Mouse (Mus musculus): Measurements from ENCODE around the gene Gm18336. TPM values are rescaled to one million over a fixed set of nuclear protein-coding genes. Genes with fewer than 3 reads are reported as not detected.

The Gm18336 gene
- polyA plus RNA-seq, 1 experiment from 2014 or later = not detected

DNA sequence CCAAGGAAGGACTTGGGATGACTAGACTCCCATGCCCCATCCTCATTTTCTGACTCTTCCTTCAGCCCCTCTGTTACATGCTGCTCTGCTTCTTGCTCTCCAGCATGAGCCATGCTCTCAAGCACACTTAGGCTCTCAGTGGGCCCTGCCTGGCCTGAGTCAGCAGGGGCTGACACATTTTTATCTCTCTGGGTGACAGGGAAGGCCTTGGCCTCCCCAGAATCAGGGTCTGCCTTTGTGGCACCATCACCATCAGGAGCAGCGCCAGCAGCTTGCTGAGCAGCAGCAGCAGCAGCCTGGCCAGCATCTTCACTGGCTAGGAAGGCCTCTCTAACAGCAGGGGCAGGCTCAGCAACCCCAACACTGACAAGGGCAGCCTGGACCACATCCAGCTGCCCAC is 2.1 kb downstream of the Gm18336 start:
- WGBS = 79% methylated on average over 1 of the region's 1 CpGs
- H3K4me1 ChIP-seq (ENCODE audit: control insufficient read depth, insufficient read depth, low read length) = no peaks in the 10 kb centered on the region
- no peaks in the 10 kb centered on the region for H3K9me3 ChIP-seq (ENCODE audit: control insufficient read depth, low read length)
- DNase-seq (ENCODE audit: low spot score) (no peak), ATAC-seq (ENCODE audit: insufficient number of reproducible peaks, low FRiP score, low TSS enrichment, low read depth) (no peak)
- H3K4me3 ChIP-seq (ENCODE audit: low read depth, low read length) = no peak overlapping the region
- no peak overlapping the region for H3K9ac ChIP-seq (ENCODE audit: low read length)
- H3K4me2 ChIP-seq (ENCODE audit: low read depth, severe bottlenecking) = no peak overlapping the region
- no peaks in the 10 kb centered on the region for H3K27me3 ChIP-seq (ENCODE audit: control insufficient read depth, insufficient read depth, low read length)
- H3K27ac ChIP-seq (replicated peaks; ENCODE audit: low read depth, low read length) = no peak overlapping the region
- no peaks in the 10 kb centered on the region for H3K36me3 ChIP-seq (ENCODE audit: control insufficient read depth, insufficient read depth, low read length)

DNA sequence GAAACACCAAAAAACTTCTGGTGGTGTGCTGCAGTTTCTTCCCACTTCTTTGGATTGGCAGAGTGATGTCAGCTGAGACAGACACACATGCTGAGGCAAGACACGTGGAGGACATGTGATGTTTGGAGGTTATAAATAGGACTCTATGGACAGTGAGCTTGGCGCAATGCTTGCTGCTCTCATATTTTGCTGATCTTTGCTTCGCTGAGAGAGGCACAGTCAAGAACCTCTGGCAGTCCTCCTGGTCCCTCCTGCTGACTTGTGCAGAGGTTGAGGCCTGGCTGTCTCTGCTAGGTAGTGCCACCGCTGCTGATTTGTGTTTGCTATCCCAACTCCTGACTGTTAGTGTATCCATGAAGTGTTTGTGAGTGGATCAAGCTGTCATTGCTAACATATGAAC is 7.1 kb downstream of the Gm18336 start:
- Histone ChIP-seq H3K9ac (ENCODE audit: low read length) (no peak overlapping the region), H3K9me3 (ENCODE audit: control insufficient read depth, low read length) (no peaks in the 10 kb centered on the region), H3K4me2 (ENCODE audit: low read depth, severe bottlenecking) (no peak overlapping the region), H3K36me3 (ENCODE audit: control insufficient read depth, insufficient read depth, low read length) (no peaks in the 10 kb centered on the region), H3K27ac (replicated peaks; ENCODE audit: low read depth, low read length) (no peak overlapping the region), H3K27me3 (ENCODE audit: control insufficient read depth, insufficient read depth, low read length) (no peaks in the 10 kb centered on the region), H3K4me3 (ENCODE audit: low read depth, low read length) (no peak overlapping the region), H3K4me1 (ENCODE audit: control insufficient read depth, insufficient read depth, low read length) (no peaks in the 10 kb centered on the region)
- DNase-seq (ENCODE audit: low spot score) (no peak), ATAC-seq (ENCODE audit: insufficient number of reproducible peaks, low FRiP score, low TSS enrichment, low read depth) (no peak)
- WGBS = 91% methylated on average over 4 of the region's 4 CpGs

DNA sequence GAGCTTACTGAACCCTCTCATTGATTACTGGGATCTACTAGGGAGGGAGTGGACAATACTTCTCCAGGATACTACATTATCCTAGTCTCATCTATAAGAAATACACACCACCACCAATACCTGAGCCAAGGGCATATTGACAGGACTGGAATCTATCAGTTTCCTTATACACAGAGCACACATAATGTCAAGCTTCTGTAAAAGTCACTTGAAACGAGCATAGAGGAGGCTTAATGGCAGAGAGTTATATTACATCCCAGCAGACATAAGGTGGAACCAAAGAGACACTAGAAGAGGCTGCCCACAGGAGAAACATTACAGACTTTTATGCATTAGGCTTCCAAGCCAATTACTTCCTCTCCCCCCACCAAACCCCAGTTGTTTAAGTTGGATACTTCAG is 13.6 kb downstream of the Gm18336 start:
- DNase-seq (ENCODE audit: low spot score) (no peak), ATAC-seq (ENCODE audit: insufficient number of reproducible peaks, low FRiP score, low TSS enrichment, low read depth) (no peak)
- H3K27me3 ChIP-seq (ENCODE audit: control insufficient read depth, insufficient read depth, low read length) = no peaks in the 10 kb centered on the region
- H3K27ac ChIP-seq (replicated peaks; ENCODE audit: low read depth, low read length) = no peak overlapping the region
- 36% methylated on average over 1 of the region's 1 CpGs for WGBS
- no peak overlapping the region for H3K4me3 ChIP-seq (ENCODE audit: low read depth, low read length)
- no peak overlapping the region for H3K4me2 ChIP-seq (ENCODE audit: low read depth, severe bottlenecking)
- H3K4me1 ChIP-seq (ENCODE audit: control insufficient read depth, insufficient read depth, low read length) = no peaks in the 10 kb centered on the region
- H3K9ac ChIP-seq (ENCODE audit: low read length) = no peak overlapping the region
- no peaks in the 10 kb centered on the region for H3K36me3 ChIP-seq (ENCODE audit: control insufficient read depth, insufficient read depth, low read length)
- H3K9me3 ChIP-seq (ENCODE audit: control insufficient read depth, low read length) = no peaks in the 10 kb centered on the region

DNA sequence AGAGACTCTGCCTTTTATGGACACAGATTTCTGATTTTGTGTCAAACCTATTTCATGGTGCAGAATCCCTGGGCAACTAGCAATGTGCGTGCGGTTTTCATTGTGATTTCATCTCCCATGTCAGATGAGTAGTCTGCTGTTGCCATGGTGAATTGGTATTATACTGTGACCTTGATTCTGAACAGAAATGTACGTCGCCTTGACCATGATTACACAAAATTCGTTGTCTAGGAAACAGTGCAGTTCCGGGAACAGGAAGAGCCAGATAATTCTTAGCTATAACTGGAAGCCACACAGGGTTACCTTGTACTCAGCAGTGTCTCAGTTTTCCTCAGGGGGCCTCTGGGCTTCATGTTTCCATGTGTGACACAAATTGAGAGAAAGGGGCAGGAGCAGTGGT is 14.1 kb downstream of the Gm18336 start:
- no peak overlapping the region for H3K9ac ChIP-seq (ENCODE audit: low read length)
- H3K4me1 ChIP-seq (ENCODE audit: control insufficient read depth, insufficient read depth, low read length) = no peaks in the 10 kb centered on the region
- no peak overlapping the region for H3K4me2 ChIP-seq (ENCODE audit: low read depth, severe bottlenecking)
- H3K27me3 ChIP-seq (ENCODE audit: control insufficient read depth, insufficient read depth, low read length) = no peaks in the 10 kb centered on the region
- no peak overlapping the region for H3K27ac ChIP-seq (replicated peaks; ENCODE audit: low read depth, low read length)
- 85% methylated on average over 6 of the region's 6 CpGs for whole genome bisulfite sequencing
- no peaks in the 10 kb centered on the region for H3K9me3 ChIP-seq (ENCODE audit: control insufficient read depth, low read length)
- no peaks in the 10 kb centered on the region for H3K36me3 ChIP-seq (ENCODE audit: control insufficient read depth, insufficient read depth, low read length)
- DNase-seq (ENCODE audit: low spot score) = no peak
- H3K4me3 ChIP-seq (ENCODE audit: low read depth, low read length) = no peak overlapping the region
- ATAC-seq (ENCODE audit: insufficient number of reproducible peaks, low FRiP score, low TSS enrichment, low read depth) = no peak

DNA sequence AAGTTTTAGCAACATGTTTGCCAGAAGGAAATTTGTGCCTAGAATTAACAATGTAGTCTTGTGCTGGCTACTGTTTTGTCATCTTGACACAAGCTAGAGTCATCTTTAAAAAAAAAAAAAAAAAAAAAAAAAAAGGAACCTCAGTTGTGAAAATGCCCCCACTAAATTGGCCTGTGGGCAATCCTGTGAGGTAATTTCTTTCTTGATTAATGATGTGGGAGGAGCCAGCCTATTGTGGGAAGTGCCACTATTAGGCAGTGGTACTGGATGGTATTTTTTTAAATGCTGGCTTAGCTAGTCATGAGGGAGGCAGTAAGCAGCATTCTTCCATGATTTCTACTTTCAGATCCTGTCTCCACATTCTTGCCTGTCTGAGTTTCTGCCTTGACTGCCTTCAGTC is 35.2 kb downstream of the Gm18336 start:
- Histone ChIP-seq H3K4me3 (ENCODE audit: low read depth, low read length) (no peak overlapping the region), H3K27me3 (ENCODE audit: control insufficient read depth, insufficient read depth, low read length) (no peaks in the 10 kb centered on the region), H3K4me1 (ENCODE audit: control insufficient read depth, insufficient read depth, low read length) (no peaks in the 10 kb centered on the region), H3K36me3 (ENCODE audit: control insufficient read depth, insufficient read depth, low read length) (no peaks in the 10 kb centered on the region), H3K27ac (replicated peaks; ENCODE audit: low read depth, low read length) (no peak overlapping the region), H3K4me2 (ENCODE audit: low read depth, severe bottlenecking) (no peak overlapping the region), H3K9me3 (ENCODE audit: control insufficient read depth, low read length) (no peaks in the 10 kb centered on the region), H3K9ac (ENCODE audit: low read length) (no peak overlapping the region)
- no peak for DNase-seq (ENCODE audit: low spot score)
- ATAC-seq (ENCODE audit: insufficient number of reproducible peaks, low FRiP score, low TSS enrichment, low read depth) = no peak

DNA sequence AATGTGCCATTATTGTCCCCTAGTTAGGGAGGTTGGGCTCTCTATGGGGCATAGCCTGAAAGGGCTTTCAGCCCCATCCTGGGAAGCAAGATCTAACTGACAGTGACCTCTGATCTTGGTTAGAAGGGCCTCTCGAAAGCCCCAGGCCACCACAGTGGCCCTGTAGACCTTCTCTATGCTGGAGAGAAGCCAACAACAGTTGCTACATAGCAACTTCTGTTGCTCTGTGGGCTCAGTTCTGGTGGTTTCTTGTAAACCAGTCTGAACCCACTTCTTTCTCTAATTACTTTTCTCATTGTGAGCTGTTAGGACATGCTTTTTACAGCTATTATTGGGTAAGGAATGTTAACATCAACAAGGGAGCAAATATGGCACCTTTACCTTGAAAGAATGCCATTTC is 41.8 kb downstream of the Gm18336 start:
- no peak for ATAC-seq (ENCODE audit: insufficient number of reproducible peaks, low FRiP score, low TSS enrichment, low read depth)
- no peak overlapping the region for H3K4me3 ChIP-seq (ENCODE audit: low read depth, low read length)
- no peak overlapping the region for H3K27ac ChIP-seq (replicated peaks; ENCODE audit: low read depth, low read length)
- H3K27me3 ChIP-seq (ENCODE audit: control insufficient read depth, insufficient read depth, low read length) = no peaks in the 10 kb centered on the region
- H3K9ac ChIP-seq (ENCODE audit: low read length) = no peak overlapping the region
- WGBS = 73% methylated on average over 1 of the region's 1 CpGs
- H3K4me2 ChIP-seq (ENCODE audit: low read depth, severe bottlenecking) = no peak overlapping the region
- no peaks in the 10 kb centered on the region for H3K4me1 ChIP-seq (ENCODE audit: control insufficient read depth, insufficient read depth, low read length)
- no peak for DNase-seq (ENCODE audit: low spot score)
- no peaks in the 10 kb centered on the region for H3K9me3 ChIP-seq (ENCODE audit: control insufficient read depth, low read length)
- H3K36me3 ChIP-seq (ENCODE audit: control insufficient read depth, insufficient read depth, low read length) = peaks cover 11% of the 10 kb centered on the region; the same call in 1 of the 2 replicates

DNA sequence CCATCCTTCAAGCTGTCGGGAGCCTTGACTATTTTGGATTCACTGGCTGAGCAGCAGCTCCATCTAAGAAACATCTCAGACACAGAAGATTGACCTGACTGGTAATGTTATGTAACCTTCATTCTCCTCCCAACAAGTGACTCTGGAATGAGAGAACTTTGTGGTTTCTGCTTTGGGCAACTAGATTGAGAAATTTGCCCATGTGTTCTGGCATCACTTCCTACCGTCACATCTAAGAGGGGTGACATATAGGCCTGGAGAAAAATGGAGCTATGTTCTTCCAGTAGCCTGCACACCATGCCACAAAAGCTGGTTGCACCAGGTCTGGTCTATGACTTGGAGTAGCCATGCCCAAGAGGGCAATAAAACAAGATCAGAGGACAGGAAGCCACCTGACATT is 42.4 kb downstream of the Gm18336 start:
- 85% methylated on average over 2 of the region's 2 CpGs for WGBS
- DNase-seq (ENCODE audit: low spot score) = no peak

More for the DNA sequence above, 42.4 kb downstream of the Gm18336 start:
- Histone ChIP-seq H3K9ac (ENCODE audit: low read length) (no peak overlapping the region), H3K9me3 (ENCODE audit: control insufficient read depth, low read length) (no peaks in the 10 kb centered on the region), H3K27ac (replicated peaks; ENCODE audit: low read depth, low read length) (no peak overlapping the region), H3K36me3 (ENCODE audit: control insufficient read depth, insufficient read depth, low read length) (peaks cover 11% of the 10 kb centered on the region; the same call in 1 of the 2 replicates), H3K4me1 (ENCODE audit: control insufficient read depth, insufficient read depth, low read length) (no peaks in the 10 kb centered on the region), H3K4me2 (ENCODE audit: low read depth, severe bottlenecking) (no peak overlapping the region), H3K4me3 (ENCODE audit: low read depth, low read length) (no peak overlapping the region), H3K27me3 (ENCODE audit: control insufficient read depth, insufficient read depth, low read length) (no peaks in the 10 kb centered on the region)
- ATAC-seq (ENCODE audit: insufficient number of reproducible peaks, low FRiP score, low TSS enrichment, low read depth) = no peak

Other genes with a start within 250 kb of the Gm18336 start
- gene Xlr5b, start 249.9 kb downstream of the Gm18336 start, polyA plus RNA-seq (2014; fragmentation: Nextera tagmentation; extraction: Ambion mirVana) = not detected in 2 replicates
- not detected in 2 replicates for gene DXBay18, start 249.3 kb downstream of the Gm18336 start, polyA plus RNA-seq (2014; fragmentation: Nextera tagmentation; extraction: Ambion mirVana)
- not detected in 2 replicates for gene Spin2d, start 221.7 kb downstream of the Gm18336 start, polyA plus RNA-seq (2014; fragmentation: Nextera tagmentation; extraction: Ambion mirVana)
- gene Xlr3b, start 206.5 kb downstream of the Gm18336 start, polyA plus RNA-seq (2014; fragmentation: Nextera tagmentation; extraction: Ambion mirVana) = 14.6 and 16.8 TPM in 2 replicates
- gene Xlr4b, start 184.4 kb downstream of the Gm18336 start, polyA plus RNA-seq (2014; fragmentation: Nextera tagmentation; extraction: Ambion mirVana) = 0.51 and 0.91 TPM in 2 replicates
- gene F8a, start 170.4 kb downstream of the Gm18336 start, polyA plus RNA-seq (2014; fragmentation: Nextera tagmentation; extraction: Ambion mirVana) = 7.5 and 9.2 TPM in 2 replicates
- not detected in 2 replicates for gene Xlr4c, start 155.6 kb downstream of the Gm18336 start, polyA plus RNA-seq (2014; fragmentation: Nextera tagmentation; extraction: Ambion mirVana)
- gene Xlr3c, start 133.3 kb downstream of the Gm18336 start, polyA plus RNA-seq (2014; fragmentation: Nextera tagmentation; extraction: Ambion mirVana) = 0.12 and 0.17 TPM in 2 replicates
- not detected in 2 replicates for gene Xlr5a, start 105.8 kb downstream of the Gm18336 start, polyA plus RNA-seq (2014; fragmentation: Nextera tagmentation; extraction: Ambion mirVana)
- gene Xlr5c, start 105.8 kb downstream of the Gm18336 start, polyA plus RNA-seq (2014; fragmentation: Nextera tagmentation; extraction: Ambion mirVana) = not detected in 2 replicates
- not detected in 2 replicates for gene Gm45015, start 61.9 kb downstream of the Gm18336 start, polyA plus RNA-seq (2014; fragmentation: Nextera tagmentation; extraction: Ambion mirVana)
- gene Zfp275, start 56.1 kb downstream of the Gm18336 start, polyA plus RNA-seq (2014; fragmentation: Nextera tagmentation; extraction: Ambion mirVana) = 21.6 and 24.9 TPM in 2 replicates
- gene Zfp92, start 12.4 kb upstream of the Gm18336 start, polyA plus RNA-seq (2014; fragmentation: Nextera tagmentation; extraction: Ambion mirVana) = 0.19 and 0.27 TPM in 2 replicates
- gene Trex2, start 36.6 kb upstream of the Gm18336 start, polyA plus RNA-seq (2014; fragmentation: Nextera tagmentation; extraction: Ambion mirVana) = not detected in 2 replicates
- gene Haus7, start 60.3 kb upstream of the Gm18336 start, polyA plus RNA-seq (2014; fragmentation: Nextera tagmentation; extraction: Ambion mirVana) = 95.0 and 99.5 TPM in 2 replicates
- 22.0 and 23.1 TPM in 2 replicates for gene Bgn, start 84.9 kb upstream of the Gm18336 start, polyA plus RNA-seq (2014; fragmentation: Nextera tagmentation; extraction: Ambion mirVana)
- gene Atp2b3, start 104.3 kb upstream of the Gm18336 start, polyA plus RNA-seq (2014; fragmentation: Nextera tagmentation; extraction: Ambion mirVana) = 0.04 and 0.11 TPM in 2 replicates
- 22.0 and 28.4 TPM in 2 replicates for gene Dusp9, start 240.7 kb upstream of the Gm18336 start, polyA plus RNA-seq (2014; fragmentation: Nextera tagmentation; extraction: Ambion mirVana)